Mouse (Mus musculus) gastrocnemius, postnatal 25 days (tissue): ENCODE data around the gene Klhl23. TPM values are rescaled to one million over a fixed set of nuclear protein-coding genes. Genes with fewer than 3 reads are reported as not detected.

Source experiments
- DNase-seq: peaks from one replicate; pipeline ENCODE4 v3.0.0; 2022
- total RNA-seq, 2 experiments: library from RNA; stranded (reverse); gene quantifications; 1 replicate in 1 of 2; 2 replicates in 1 of 2; pipeline ENCODE4 v1.2.3; 2021

The Klhl23 gene
- total RNA-seq, 2 experiments from 2014 or later, result 14.1 to 19.0 TPM

DNA sequence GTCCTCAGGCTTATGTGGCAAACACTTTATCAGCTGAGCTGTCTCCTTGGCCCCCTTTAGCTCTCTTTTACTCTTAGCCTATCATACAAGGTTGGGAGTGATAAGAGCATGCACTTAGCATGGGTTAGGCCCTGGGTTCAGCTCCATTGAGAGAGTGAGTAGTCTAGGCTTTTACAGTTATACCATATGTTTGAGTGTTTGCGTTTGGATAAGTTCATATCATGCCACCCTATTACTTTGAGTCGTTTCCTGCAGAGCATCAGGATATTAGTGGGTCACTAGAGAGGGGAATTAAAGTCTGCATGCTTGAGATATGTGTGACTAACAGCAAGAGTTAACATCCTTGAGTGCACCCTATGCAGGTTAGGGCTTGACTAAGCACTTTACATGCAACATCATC is 7.9 kb downstream of the Klhl23 start:
- no peak for DNase-seq

DNA sequence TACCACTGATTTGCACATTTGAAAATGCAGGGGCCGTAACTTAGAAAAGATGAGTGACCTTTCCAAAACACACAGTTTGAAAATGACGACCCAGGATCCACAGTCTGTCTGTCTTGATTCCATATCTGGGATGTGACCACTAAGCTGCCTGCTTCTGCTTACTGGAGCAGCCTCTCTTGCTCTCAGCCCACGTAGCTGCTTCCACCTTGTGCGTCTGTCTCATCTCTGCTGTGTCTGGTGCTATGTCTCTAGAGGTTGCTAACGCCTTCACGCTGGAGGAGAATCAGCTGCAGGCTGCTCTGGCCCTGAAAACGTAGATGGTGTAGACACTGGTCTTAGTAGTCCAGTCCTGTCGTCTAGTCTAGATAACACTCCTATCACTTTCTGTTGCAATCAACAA is 8.4 kb downstream of the Klhl23 start:
- no peak for DNase-seq

DNA sequence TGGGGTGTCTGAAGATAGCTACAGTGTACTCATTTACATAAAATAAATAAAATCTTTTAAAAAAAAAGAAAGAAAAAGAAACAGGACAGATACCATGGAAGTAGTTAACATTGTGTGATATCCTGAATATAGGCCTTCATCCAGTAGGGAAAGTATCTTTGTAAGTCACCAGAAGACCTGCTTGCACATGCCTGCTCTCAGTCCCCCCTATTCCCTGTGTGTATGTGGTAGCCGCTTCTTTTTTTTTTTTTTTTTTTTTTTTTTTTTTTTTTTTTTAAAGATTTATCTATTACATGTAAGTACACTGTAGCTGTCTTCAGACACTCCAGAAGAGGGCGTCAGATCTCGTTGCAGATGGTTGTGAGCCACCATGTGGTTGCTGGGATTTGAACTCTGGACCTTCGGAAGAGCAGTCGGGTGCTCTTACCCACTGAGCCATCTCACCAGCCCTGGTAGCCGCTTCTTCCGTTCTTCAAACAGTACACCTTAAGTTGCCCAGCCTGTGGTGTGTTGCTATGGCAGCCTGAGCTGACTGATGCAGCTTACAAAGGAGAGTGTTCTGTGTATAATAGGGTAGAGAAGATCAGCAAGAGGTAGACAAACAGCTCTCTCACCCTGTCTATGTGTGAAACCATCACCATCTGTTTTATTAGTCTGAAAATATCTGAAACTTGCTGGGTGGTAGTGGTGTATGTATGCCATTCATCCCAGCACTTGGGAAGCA is 15.7 kb downstream of the Klhl23 start:
- DNase-seq, result no peak

DNA sequence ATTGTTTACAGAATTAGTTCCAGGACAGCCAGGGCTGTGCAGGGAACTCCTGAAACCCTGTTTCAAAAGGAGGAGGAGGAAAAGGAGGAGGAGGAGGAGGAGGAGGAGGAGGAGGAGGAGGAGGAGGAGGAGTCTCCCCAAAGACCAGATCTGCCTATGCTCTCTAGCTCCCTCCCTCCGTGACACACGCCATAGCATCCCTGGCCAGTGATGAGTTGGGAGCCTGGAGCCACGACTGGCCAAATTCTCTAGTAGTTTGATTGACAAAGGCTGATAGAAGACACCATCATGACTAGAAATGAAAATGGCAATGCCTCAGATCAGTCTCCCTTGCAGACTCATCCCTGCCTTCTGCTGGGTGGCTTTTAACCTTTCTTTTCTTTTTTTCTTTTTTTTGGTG is 16.3 kb downstream of the Klhl23 start:
- DNase-seq, result no peak

- DNase-seq, result no peak
Observed at GRCm38 (mm10) chr2:69838707-69839106, 17.0 kb downstream of the Klhl23 start.

- no peak for DNase-seq
Observed at GRCm38 (mm10) chr2:69840261-69840660, 18.5 kb downstream of the Klhl23 start.

- DNase-seq, result no peak
Observed at GRCm38 (mm10) chr2:69849215-69849614, 27.5 kb downstream of the Klhl23 start.

DNA sequence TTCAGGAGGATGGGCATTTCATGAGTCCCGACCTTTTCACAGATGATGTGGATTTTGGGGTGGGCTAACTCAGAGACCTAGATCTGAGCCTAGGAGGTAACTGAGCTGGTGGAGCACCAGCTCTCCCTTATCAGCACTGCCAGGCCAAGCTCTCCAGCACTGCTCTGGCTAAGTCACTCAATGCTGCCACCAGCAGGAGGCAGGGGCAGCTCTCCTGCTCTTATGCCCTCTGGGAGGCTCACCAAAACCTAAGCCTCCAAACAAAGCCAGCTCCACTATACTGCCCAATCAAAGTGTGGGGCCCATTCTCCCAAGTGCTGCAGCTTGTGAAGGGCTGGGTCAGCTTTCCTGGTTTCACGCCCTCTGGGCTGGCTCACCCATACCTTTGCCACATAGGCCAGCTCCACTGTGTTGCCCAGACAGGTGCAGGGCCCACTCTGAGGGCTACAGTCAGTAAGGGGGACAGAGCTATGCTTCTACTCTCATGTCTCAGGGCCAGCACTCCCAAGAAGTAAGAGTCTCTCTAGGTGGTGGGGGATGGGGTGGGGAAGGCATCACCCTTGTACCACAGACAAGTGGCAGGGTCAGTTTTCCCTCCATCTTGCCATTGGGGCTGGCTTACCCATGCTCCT is 29.8 kb downstream of the Klhl23 start:
- no peak for DNase-seq

- no peak for DNase-seq
Observed at GRCm38 (mm10) chr2:69856392-69856791, 34.6 kb downstream of the Klhl23 start.

DNA sequence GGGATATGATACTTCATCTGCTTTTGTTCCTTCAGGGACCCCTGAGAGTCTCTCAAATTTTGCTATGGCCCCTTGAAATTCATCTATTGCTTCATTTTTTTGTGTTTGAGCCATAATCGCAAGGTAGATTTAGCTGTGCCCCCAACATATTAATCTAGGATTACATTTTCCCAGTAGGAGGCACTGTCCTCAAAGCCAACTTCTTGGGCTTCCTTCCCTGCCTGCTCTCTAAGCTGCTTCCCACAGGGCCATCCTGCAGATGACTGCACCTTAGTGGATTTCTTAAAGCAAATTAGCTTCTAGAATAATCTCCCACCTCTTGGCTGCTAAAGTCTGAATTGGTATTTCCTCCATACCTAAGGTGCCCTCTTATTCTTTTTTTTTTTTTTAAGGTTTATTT is 36.1 kb downstream of the Klhl23 start:
- DNase-seq, result no peak

GRCm38 (mm10) chr2:69860972-69861452 is 39.3 kb downstream of the Klhl23 start:
- DNase-seq, result no peak

GRCm38 (mm10) chr2:69861485-69862091 is 39.8 kb downstream of the Klhl23 start, which contains the start of gene Ssb:
Ssb (plus strand) TSS chr2:69861562.
- DNase-seq, result peak; percentile 91

- DNase-seq, result no peak
Observed at GRCm38 (mm10) chr2:69862117-69862657, 40.4 kb downstream of the Klhl23 start.

GRCm38 (mm10) chr2:69883990-69884391 is 62.2 kb downstream of the Klhl23 start:
- DNase-seq, result no peak

GRCm38 (mm10) chr2:69884581-69884980 is 62.8 kb downstream of the Klhl23 start:
- no peak for DNase-seq

- DNase-seq, result no peak
Observed at GRCm38 (mm10) chr2:69885050-69885449, 63.3 kb downstream of the Klhl23 start.

- DNase-seq, result peak; percentile 82
Observed at GRCm38 (mm10) chr2:69885451-69886305, 63.9 kb downstream of the Klhl23 start, which contains the start of gene Mettl5. Mettl5 (minus strand) TSS chr2:69885615.
